Mouse (Mus musculus): Measurements from ENCODE around the gene Tac4. TPM values are rescaled to one million over a fixed set of nuclear protein-coding genes. Genes with fewer than 3 reads are reported as not detected.
A peak's percentile ranks its signal among the peaks of the same experiment; 100 is the strongest.

Tac4 gene
- polyA plus RNA-seq, 1 experiment from 2014 or later, result 0.24 TPM

- ATAC-seq (ENCODE audit: insufficient read depth, low FRiP score, low TSS enrichment), result no peak
- Histone ChIP-seq H3K4me2 (ENCODE audit: low read depth) (no peak overlapping the region), H3K36me3 (ENCODE audit: control insufficient read depth, insufficient read depth, low read length) (peaks cover 6% of the 10 kb centered on the region), H3K9me3 (ENCODE audit: control insufficient read depth, low read length) (no peaks in the 10 kb centered on the region), H3K27me3 (ENCODE audit: control insufficient read depth, insufficient read depth, low read length) (no peaks in the 10 kb centered on the region), H3K4me1 (ENCODE audit: control insufficient read depth, insufficient read depth, low read length) (no peaks in the 10 kb centered on the region), H3K9ac (ENCODE audit: low read length) (no peak overlapping the region), H3K27ac (ENCODE audit: low read depth, low read length) (no peak overlapping the region), H3K4me3 (ENCODE audit: low read depth, low read length) (no peak overlapping the region)
- WGBS, result 93% methylated on average over 12 of the region's 12 CpGs
- no peak for DNase-seq (ENCODE audit: low spot score)
These were observed 38.6 kb downstream of the Tac4 start for GRCm38 (mm10) chr11:95299886-95300285.

GRCm38 (mm10) chr11:95301772-95302171 is 40.4 kb downstream of the Tac4 start:
- 66% methylated on average over 3 of the region's 3 CpGs for WGBS
- Histone ChIP-seq H3K4me2 (ENCODE audit: low read depth) (no peak overlapping the region), H3K27me3 (ENCODE audit: control insufficient read depth, insufficient read depth, low read length) (no peaks in the 10 kb centered on the region), H3K9me3 (ENCODE audit: control insufficient read depth, low read length) (no peaks in the 10 kb centered on the region), H3K9ac (ENCODE audit: low read length) (no peak overlapping the region), H3K36me3 (ENCODE audit: control insufficient read depth, insufficient read depth, low read length) (peaks cover 10% of the 10 kb centered on the region), H3K27ac (ENCODE audit: low read depth, low read length) (no peak overlapping the region), H3K4me3 (ENCODE audit: low read depth, low read length) (no peak overlapping the region), H3K4me1 (ENCODE audit: control insufficient read depth, insufficient read depth, low read length) (no peaks in the 10 kb centered on the region)
- no peak for DNase-seq (ENCODE audit: low spot score)
- ATAC-seq (ENCODE audit: insufficient read depth, low FRiP score, low TSS enrichment), result no peak

- 91% methylated on average over 7 of the region's 7 CpGs for WGBS
- peaks cover 8% of the 10 kb centered on the region for H3K4me1 ChIP-seq (ENCODE audit: control insufficient read depth, insufficient read depth, low read length)
- no peak for DNase-seq (ENCODE audit: low spot score)
These were observed 44.3 kb downstream of the Tac4 start for GRCm38 (mm10) chr11:95305600-95305999.

GRCm38 (mm10) chr11:95307526-95307925 is 46.2 kb downstream of the Tac4 start:
- H3K9me3 ChIP-seq (ENCODE audit: control insufficient read depth, low read length), result no peaks in the 10 kb centered on the region
- 92% methylated on average over 8 of the region's 8 CpGs for WGBS
- no peak for ATAC-seq (ENCODE audit: insufficient read depth, low FRiP score, low TSS enrichment)
- no peak for DNase-seq (ENCODE audit: low spot score)
- no peaks in the 10 kb centered on the region for H3K27me3 ChIP-seq (ENCODE audit: control insufficient read depth, insufficient read depth, low read length)
- no peak overlapping the region for H3K4me2 ChIP-seq (ENCODE audit: low read depth)
- H3K4me3 ChIP-seq (ENCODE audit: low read depth, low read length), result no peak overlapping the region
- peaks cover 4% of the 10 kb centered on the region for H3K36me3 ChIP-seq (ENCODE audit: control insufficient read depth, insufficient read depth, low read length)
- H3K9ac ChIP-seq (ENCODE audit: low read length), result no peak overlapping the region
- no peak overlapping the region for H3K27ac ChIP-seq (ENCODE audit: low read depth, low read length)
- H3K4me1 ChIP-seq (ENCODE audit: control insufficient read depth, insufficient read depth, low read length), result peaks cover 10% of the 10 kb centered on the region

More at GRCm38 (mm10) chr11:95305600-95305999, 44.3 kb downstream of the Tac4 start:
- H3K9ac ChIP-seq (ENCODE audit: low read length), result no peak overlapping the region
- no peak overlapping the region for H3K4me3 ChIP-seq (ENCODE audit: low read depth, low read length)
- H3K27me3 ChIP-seq (ENCODE audit: control insufficient read depth, insufficient read depth, low read length), result no peaks in the 10 kb centered on the region
- ATAC-seq (ENCODE audit: insufficient read depth, low FRiP score, low TSS enrichment), result no peak
- peaks cover 4% of the 10 kb centered on the region for H3K36me3 ChIP-seq (ENCODE audit: control insufficient read depth, insufficient read depth, low read length)
- H3K9me3 ChIP-seq (ENCODE audit: control insufficient read depth, low read length), result no peaks in the 10 kb centered on the region
- H3K4me2 ChIP-seq (ENCODE audit: low read depth), result no peak overlapping the region
- no peak overlapping the region for H3K27ac ChIP-seq (ENCODE audit: low read depth, low read length)

GRCm38 (mm10) chr11:95309510-95310006 is 48.2 kb downstream of the Tac4 start:
- Histone ChIP-seq H3K4me1 (ENCODE audit: control insufficient read depth, insufficient read depth, low read length) (peaks cover 10% of the 10 kb centered on the region), H3K4me3 (ENCODE audit: low read depth, low read length) (peak overlapping the region; percentile 96), H3K36me3 (ENCODE audit: control insufficient read depth, insufficient read depth, low read length) (peaks cover 4% of the 10 kb centered on the region), H3K27ac (ENCODE audit: low read depth, low read length) (peak overlapping the region; percentile 89), H3K9me3 (ENCODE audit: control insufficient read depth, low read length) (no peaks in the 10 kb centered on the region), H3K27me3 (ENCODE audit: control insufficient read depth, insufficient read depth, low read length) (no peaks in the 10 kb centered on the region), H3K4me2 (ENCODE audit: low read depth) (peak overlapping the region; percentile 82), H3K9ac (ENCODE audit: low read length) (peak overlapping the region; percentile 96)
- peak; percentile 94 for ATAC-seq (ENCODE audit: insufficient read depth, low FRiP score, low TSS enrichment)
- peak; percentile 97 for DNase-seq (ENCODE audit: low spot score)
- WGBS, result under 1% methylated on average over 37 of the region's 37 CpGs

GRCm38 (mm10) chr11:95310007-95310647 is 48.8 kb downstream of the Tac4 start, which contains the start of gene Kat7:
Gene Kat7, minus strand, starts transcription at chr11:95310246.
- Histone ChIP-seq H3K27me3 (ENCODE audit: control insufficient read depth, insufficient read depth, low read length) (no peaks in the 10 kb centered on the region), H3K9me3 (ENCODE audit: control insufficient read depth, low read length) (no peaks in the 10 kb centered on the region), H3K4me2 (ENCODE audit: low read depth) (peak within 1 kb of the TSS; percentile 82), H3K4me3 (ENCODE audit: low read depth, low read length) (peak within 1 kb of the TSS; percentile 96), H3K4me1 (ENCODE audit: control insufficient read depth, insufficient read depth, low read length) (peaks cover 10% of the 10 kb centered on the region), H3K27ac (ENCODE audit: low read depth, low read length) (peak within 1 kb of the TSS; percentile 89), H3K9ac (ENCODE audit: low read length) (peak within 1 kb of the TSS; percentile 96), H3K36me3 (ENCODE audit: control insufficient read depth, insufficient read depth, low read length) (peaks cover 4% of the 10 kb centered on the region)
- WGBS, result under 1% methylated on average over 42 of the region's 42 CpGs
- ATAC-seq (ENCODE audit: insufficient read depth, low FRiP score, low TSS enrichment) (peak; percentile 92), DNase-seq (ENCODE audit: low spot score) (peak; percentile 96)

GRCm38 (mm10) chr11:95310648-95311424 is 49.5 kb downstream of the Tac4 start:
- no peak overlapping the region for H3K27ac ChIP-seq (ENCODE audit: low read depth, low read length)
- H3K36me3 ChIP-seq (ENCODE audit: control insufficient read depth, insufficient read depth, low read length), result peaks cover under 1% of the 10 kb centered on the region
- H3K4me1 ChIP-seq (ENCODE audit: control insufficient read depth, insufficient read depth, low read length), result peaks cover 10% of the 10 kb centered on the region
- DNase-seq (ENCODE audit: low spot score) (no peak), ATAC-seq (ENCODE audit: insufficient read depth, low FRiP score, low TSS enrichment) (no peak)
- peak overlapping the region; percentile 96 for H3K4me3 ChIP-seq (ENCODE audit: low read depth, low read length)
- 6% methylated on average over 17 of the region's 17 CpGs for WGBS
- H3K9me3 ChIP-seq (ENCODE audit: control insufficient read depth, low read length), result no peaks in the 10 kb centered on the region
- H3K9ac ChIP-seq (ENCODE audit: low read length), result peak overlapping the region; percentile 59
- H3K27me3 ChIP-seq (ENCODE audit: control insufficient read depth, insufficient read depth, low read length), result no peaks in the 10 kb centered on the region
- H3K4me2 ChIP-seq (ENCODE audit: low read depth), result peak overlapping the region; percentile 51

- no peak overlapping the region for H3K9ac ChIP-seq (ENCODE audit: low read length)
- no peak overlapping the region for H3K4me3 ChIP-seq (ENCODE audit: low read depth, low read length)
- DNase-seq (ENCODE audit: low spot score) (no peak), ATAC-seq (ENCODE audit: insufficient read depth, low FRiP score, low TSS enrichment) (no peak)
- peaks cover 10% of the 10 kb centered on the region for H3K4me1 ChIP-seq (ENCODE audit: control insufficient read depth, insufficient read depth, low read length)
- H3K27me3 ChIP-seq (ENCODE audit: control insufficient read depth, insufficient read depth, low read length), result no peaks in the 10 kb centered on the region
- H3K4me2 ChIP-seq (ENCODE audit: low read depth), result peak overlapping the region; percentile 51
- WGBS, result 27% methylated on average over 5 of the region's 5 CpGs
- no peaks in the 10 kb centered on the region for H3K36me3 ChIP-seq (ENCODE audit: control insufficient read depth, insufficient read depth, low read length)
- H3K9me3 ChIP-seq (ENCODE audit: control insufficient read depth, low read length), result no peaks in the 10 kb centered on the region
- H3K27ac ChIP-seq (ENCODE audit: low read depth, low read length), result no peak overlapping the region
These were observed 50.1 kb downstream of the Tac4 start for GRCm38 (mm10) chr11:95311425-95311807.

All from neural tube, embryonic 11.5 days (tissue).